Mouse (Mus musculus) adrenal gland, postnatal 4 days (tissue): Measurements from ENCODE around the gene Olfr483. TPM values are rescaled to one million over a fixed set of nuclear protein-coding genes. Genes with fewer than 3 reads are reported as not detected.

Experiments
- DNase-seq, 2 experiments: peaks; one replicate each; pipeline ENCODE4 v3.0.0; 2021 to 2022; ENCODE audit warnings: low spot score in 2 of 2, mixed read lengths in 2 of 2
- long read RNA-seq, 2 experiments: library from polyadenylated mRNA; stranded (forward); transcript quantifications; one replicate each; pipeline ENCODE4 v2.0.0; 2021
- total RNA-seq, 2 experiments: library from RNA; stranded (reverse); gene quantifications; 2 replicates each; pipeline ENCODE4 v1.2.3; 2021

The Olfr483 gene
- total RNA-seq: not detected
- long read RNA-seq, experiment 1: 0 reads
- long read RNA-seq, experiment 2: 0 reads

DNA sequence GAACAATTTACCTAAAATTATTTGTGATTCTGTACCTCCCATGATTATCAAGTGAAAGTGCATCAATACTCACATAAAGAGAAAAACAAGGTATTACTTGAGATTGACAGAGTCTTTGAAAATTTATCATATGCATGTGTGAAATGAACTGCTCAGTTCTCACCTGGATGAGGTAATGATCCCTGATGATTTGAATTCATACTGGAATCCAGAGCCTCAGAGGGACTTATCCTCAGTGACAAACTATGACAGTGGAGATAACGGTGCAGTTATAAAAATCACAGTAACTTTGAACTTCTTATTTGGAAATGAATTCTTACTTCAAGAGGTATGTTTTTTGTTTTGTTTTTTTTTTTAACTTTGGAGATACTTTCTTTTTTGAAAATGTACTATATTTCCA lies at the start of gene Olfr483:
Olfr483 (plus strand) TSS at position 301 of the 400 bp plus-strand sequence.
- DNase-seq: no peak

- no peak for DNase-seq
Measured at GRCm38 (mm10) chr7:108067246-108067645, 33.4 kb upstream of the Olfr483 start, which contains the start of gene Olfr480. TSS of gene Olfr480 (minus strand) at chr7:108067346.

GRCm38 (mm10) chr7:108079555-108079954 lies 21.1 kb upstream of the Olfr483 start, which contains the start of gene Olfr481:
TSS of gene Olfr481 (plus strand) at chr7:108079855.
- DNase-seq: no peak

DNA sequence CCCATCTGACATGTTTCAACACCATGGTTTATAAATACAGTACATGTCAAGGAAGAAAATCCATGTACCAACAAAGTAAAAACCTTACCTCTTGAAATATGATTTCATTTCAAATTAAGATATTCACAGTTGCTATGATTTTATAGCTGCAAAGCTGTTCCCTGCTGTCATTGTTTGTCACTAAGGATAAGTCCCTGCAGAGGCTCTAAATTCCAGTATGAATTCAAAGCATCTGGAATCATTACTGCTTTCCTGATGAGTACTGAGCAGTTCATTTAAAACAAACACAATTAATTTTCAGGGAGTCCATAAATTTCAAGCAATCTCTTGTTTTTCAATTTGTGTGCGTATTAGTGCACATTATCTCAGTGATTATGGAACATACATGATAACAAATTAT lies 3.2 kb upstream of the Olfr483 start, which contains the start of gene Olfr482:
Olfr482 (minus strand) TSS at position 101 of the 400 bp plus-strand sequence.
- DNase-seq: no peak

- no peak for DNase-seq
Measured at GRCm38 (mm10) chr7:108120681-108121080, 20.0 kb downstream of the Olfr483 start.

DNA sequence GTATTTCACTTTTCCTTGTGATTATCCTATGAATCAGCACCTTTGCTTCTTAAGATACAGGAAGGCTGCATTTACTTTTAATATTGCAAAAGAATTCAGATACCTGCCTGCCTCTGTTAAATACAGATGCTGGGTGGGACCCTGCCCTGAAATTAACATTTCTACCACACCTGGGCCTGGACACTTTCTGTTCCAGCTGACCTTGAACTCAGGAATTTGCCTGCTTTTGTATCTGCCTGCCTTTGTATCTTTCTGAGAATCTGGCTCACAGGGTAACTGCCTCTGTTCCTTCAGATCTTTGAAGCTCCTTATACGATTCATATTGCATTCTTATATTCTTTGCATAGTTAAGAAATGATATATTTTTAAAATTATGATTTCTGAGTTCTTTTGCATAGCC lies 20.8 kb downstream of the Olfr483 start:
- DNase-seq: no peak

DNA sequence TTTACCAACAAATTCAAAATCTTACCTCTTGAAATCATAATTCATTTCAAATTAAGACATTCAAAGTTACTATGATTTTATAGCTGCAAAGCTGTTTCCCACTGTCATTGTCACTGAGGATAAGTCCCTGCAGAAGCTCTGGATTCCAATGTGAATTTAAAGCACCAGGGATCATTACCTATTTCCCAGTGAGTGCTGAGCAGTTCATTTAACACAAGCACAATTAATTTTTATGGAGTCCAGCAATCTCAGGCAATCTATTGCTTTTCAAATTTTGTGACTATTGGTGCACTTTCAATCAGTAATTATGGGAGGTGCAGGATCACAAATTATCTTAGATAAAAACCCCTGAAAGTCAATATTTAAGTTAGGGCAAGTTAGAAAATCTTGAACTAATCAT lies 26.7 kb downstream of the Olfr483 start, which contains the start of gene Olfr484:
Olfr484 (minus strand) TSS at position 101 of the 400 bp plus-strand sequence.
- no peak for DNase-seq

Other genes starting within 250 kb of the Olfr483 start
- gene Olfr472, start 202.9 kb upstream of the Olfr483 start, total RNA-seq: not detected
- not detected for gene Olfr473, start 170.4 kb upstream of the Olfr483 start, total RNA-seq
- gene Olfr474, start 146.2 kb upstream of the Olfr483 start, total RNA-seq: not detected
- not detected for gene Olfr476, start 136.0 kb upstream of the Olfr483 start, total RNA-seq
- gene Olfr477, start 114.2 kb upstream of the Olfr483 start, total RNA-seq: not detected
- gene Olfr478, start 66.9 kb upstream of the Olfr483 start, total RNA-seq: not detected
- gene Olfr479, start 50.2 kb upstream of the Olfr483 start, total RNA-seq: not detected
- not detected for gene Olfr480, start 33.5 kb upstream of the Olfr483 start, total RNA-seq
- not detected for gene Olfr481, start 21.0 kb upstream of the Olfr483 start, total RNA-seq
- 1 to 10 TPM; 1.6 to 2.2 TPM for gene Olfr482, start 3.3 kb upstream of the Olfr483 start, total RNA-seq
- gene Olfr484, start 26.6 kb downstream of the Olfr483 start, total RNA-seq: not detected
- gene Olfr485, start 59.0 kb downstream of the Olfr483 start, total RNA-seq: not detected
- gene Olfr486, start 71.9 kb downstream of the Olfr483 start, total RNA-seq: not detected
- gene Olfr487, start 113.8 kb downstream of the Olfr483 start, total RNA-seq: not detected
- gene Olfr488, start 157.5 kb downstream of the Olfr483 start, total RNA-seq: not detected
- not detected for gene Olfr490, start 188.1 kb downstream of the Olfr483 start, total RNA-seq
- not detected for gene Olfr491, start 212.6 kb downstream of the Olfr483 start, total RNA-seq
- gene Olfr492, start 222.8 kb downstream of the Olfr483 start, total RNA-seq: not detected
- gene Olfr493, start 246.1 kb downstream of the Olfr483 start, total RNA-seq: not detected